Mouse (Mus musculus): ENCODE results near the gene Nek10. TPM values are rescaled to one million over a fixed set of nuclear protein-coding genes. Genes with fewer than 3 reads are reported as not detected.

Gene Nek10
- total and polyA plus RNA-seq, 3 experiments: 0.01 to 0.04 TPM; not detected in 1

DNA sequence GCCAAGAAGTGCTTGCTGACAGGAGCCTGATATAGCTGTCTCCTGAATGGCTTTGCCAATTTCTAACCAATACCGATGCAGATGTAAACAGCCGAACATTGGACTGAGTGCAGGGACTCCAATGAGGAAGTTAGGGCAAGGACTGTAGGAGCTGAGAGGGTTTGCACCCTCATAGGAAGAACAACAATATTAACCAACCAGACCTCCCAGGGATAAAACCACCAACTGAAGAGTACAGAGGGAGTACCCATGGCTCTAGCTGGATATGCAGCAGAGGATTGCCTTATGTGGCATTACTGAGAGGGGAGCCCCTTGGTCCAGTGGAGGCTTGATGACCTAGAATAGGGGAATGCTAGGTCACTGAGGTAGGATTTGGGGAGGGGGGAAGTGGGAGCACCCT lies 92.1 kb downstream of the Nek10 start:
- in situ Hi-C loops (cut with MboI; ENCODE audit: low pct_ligation_motif_present, low pct_unique_long_range_greater_than_20kb, low sequenced_read_pairs) (loop anchor here (25.0 kb wide), 1 partner anchor 92 kb away; no protein-coding TSS in a partner anchor), dilution Hi-C loops (cut with MboI; ENCODE audit: extremely low pct_ligation_motif_present, extremely low pct_unique_long_range_greater_than_20kb, low sequenced_read_pairs) (no loop called here)
- TF ChIP-seq MXI1 (IDR thresholded peaks at IDR 0.05; ENCODE audit: low read depth, low read length): no peak
- TF ChIP-seq SIN3A (IDR thresholded peaks at IDR 0.05; ENCODE audit: low read length): no peak
- no peak for TF ChIP-seq TCF12 (IDR thresholded peaks at IDR 0.05; ENCODE audit: low read depth, low read length)
- TF ChIP-seq CHD2 (IDR thresholded peaks at IDR 0.05; ENCODE audit: low read length): no peak
- no peak for TF ChIP-seq JUND (conservative IDR thresholded peaks at IDR 0.05; ENCODE audit: low read depth, low read length)
- no peak for TF ChIP-seq MAZ (IDR thresholded peaks at IDR 0.05; ENCODE audit: low read depth, low read length)
- TF ChIP-seq E2F4 (IDR thresholded peaks at IDR 0.05; ENCODE audit: insufficient replicate concordance, low read depth, low read length): no peak
- no peak for TF ChIP-seq BHLHE40 (IDR thresholded peaks at IDR 0.05; ENCODE audit: low read depth, low read length)
- TF ChIP-seq ELF1 (IDR thresholded peaks at IDR 0.05; ENCODE audit: low read depth, low read length): no peak
- no peak for TF ChIP-seq CHD1 (IDR thresholded peaks at IDR 0.05; ENCODE audit: low read depth, low read length)
- no peak for TF ChIP-seq ZC3H11A (IDR thresholded peaks at IDR 0.05; ENCODE audit: low read depth, low read length)
- TF ChIP-seq MAFK (IDR thresholded peaks at IDR 0.05; ENCODE audit: insufficient replicate concordance, low read length): no peak
- TF ChIP-seq MAX (IDR thresholded peaks at IDR 0.05; ENCODE audit: low read length): no peak
- no peak for TF ChIP-seq ZKSCAN1 (IDR thresholded peaks at IDR 0.05; ENCODE audit: borderline replicate concordance, low read depth, low read length)
- TF ChIP-seq USF2 (conservative IDR thresholded peaks at IDR 0.05; ENCODE audit: low read depth, low read length): no peak
- no peak for TF ChIP-seq RAD21 (IDR thresholded peaks at IDR 0.05; ENCODE audit: low read depth, low read length)
- no peak for TF ChIP-seq EP300 (IDR thresholded peaks at IDR 0.05; ENCODE audit: low read length)
- no peak for TF ChIP-seq HCFC1 (IDR thresholded peaks at IDR 0.05; ENCODE audit: low read depth, low read length)
- no peak for TF ChIP-seq POLR2AphosphoS2 (IDR thresholded peaks at IDR 0.05; ENCODE audit: low read depth, low read length)
- no peak for TF ChIP-seq ZMIZ1 (IDR thresholded peaks at IDR 0.05; ENCODE audit: low read depth, low read length)

GRCm38 (mm10) chr14:14896399-14897136 lies 93.4 kb downstream of the Nek10 start:
- no peak for DNase-seq (ENCODE audit: extremely low read depth)
- H3K4me2 ChIP-seq (ENCODE audit: insufficient read depth, low read depth, poor library complexity, severe bottlenecking): no peak overlapping the region
- in situ Hi-C loops (cut with MboI; ENCODE audit: low pct_ligation_motif_present, low pct_unique_long_range_greater_than_20kb, low sequenced_read_pairs) (loop anchor here (25.0 kb wide), 1 partner anchor 91 kb away; no protein-coding TSS in a partner anchor), dilution Hi-C loops (cut with MboI; ENCODE audit: extremely low pct_ligation_motif_present, extremely low pct_unique_long_range_greater_than_20kb, low sequenced_read_pairs) (no loop called here)
- no peak overlapping the region for H3K9ac ChIP-seq (ENCODE audit: insufficient read depth, low read depth)
- H3K27ac ChIP-seq (ENCODE audit: insufficient read depth, low read depth): no peak overlapping the region
- TF ChIP-seq PAX5 (IDR thresholded peaks at IDR 0.05; ENCODE audit: low read length) (no peak), NELFE (IDR thresholded peaks at IDR 0.05; ENCODE audit: low read depth, low read length) (no peak), CHD2 (IDR thresholded peaks at IDR 0.05; ENCODE audit: low read length) (no peak), USF1 (IDR thresholded peaks at IDR 0.05; ENCODE audit: low read depth, low read length) (no peak), JUND (conservative IDR thresholded peaks at IDR 0.05; ENCODE audit: low read depth, low read length) (no peak), RCOR1 (conservative IDR thresholded peaks at IDR 0.05; ENCODE audit: low read depth, low read length) (no peak), ZC3H11A (IDR thresholded peaks at IDR 0.05; ENCODE audit: low read depth, low read length) (no peak), MYC (IDR thresholded peaks at IDR 0.05; ENCODE audit: low read depth, low read length) (no peak), ZNF384 (IDR thresholded peaks at IDR 0.05; ENCODE audit: low read depth, low read length) (no peak)
- H3K27me3 ChIP-seq (replicated peaks): no peaks in the 10 kb centered on the region
- H3K9me3 ChIP-seq (replicated peaks; ENCODE audit: low read length): no peaks in the 10 kb centered on the region
- no peaks in the 10 kb centered on the region for H3K79me2 ChIP-seq (replicated peaks; ENCODE audit: control insufficient read depth, extremely low read depth, insufficient read depth, poor library complexity, severe bottlenecking)
- 0 out of 4 replicates have a peak, but pooled peaks cover 0 to 3% of the 10 kb centered on the region in 2 experiments for H3K4me1 ChIP-seq (ENCODE audit: control insufficient read depth in 1 of 2, insufficient read depth in 2 of 2)
- no peak overlapping the region for H3K4me3 ChIP-seq (replicated peaks in 1 of 3; ENCODE audit: low read depth in 2 of 3, low read length in 2 of 3, poor library complexity in 1 of 3)
- no peaks in the 10 kb centered on the region for H3K36me3 ChIP-seq (replicated peaks in 1 of 2; ENCODE audit: control insufficient read depth in 1 of 2, insufficient read depth in 1 of 2, low read length in 1 of 2)

More for the DNA sequence above, 92.1 kb downstream of the Nek10 start:
- H3K79me2 ChIP-seq (replicated peaks; ENCODE audit: control insufficient read depth, extremely low read depth, insufficient read depth, poor library complexity, severe bottlenecking): no peaks in the 10 kb centered on the region
- H3K27ac ChIP-seq (ENCODE audit: insufficient read depth, low read depth): no peak overlapping the region
- H3K4me3 ChIP-seq (replicated peaks in 1 of 3; ENCODE audit: low read depth in 2 of 3, low read length in 2 of 3, poor library complexity in 1 of 3): no peak overlapping the region
- H3K4me1 ChIP-seq (ENCODE audit: control insufficient read depth in 1 of 2, insufficient read depth in 2 of 2): 0 out of 4 replicates have a peak, but pooled peaks cover 0 to 3% of the 10 kb centered on the region in 2 experiments
- H3K9me3 ChIP-seq (replicated peaks; ENCODE audit: low read length): no peaks in the 10 kb centered on the region
- no peak for DNase-seq (ENCODE audit: extremely low read depth)
- H3K36me3 ChIP-seq (replicated peaks in 1 of 2; ENCODE audit: control insufficient read depth in 1 of 2, insufficient read depth in 1 of 2, low read length in 1 of 2): no peaks in the 10 kb centered on the region
- H3K4me2 ChIP-seq (ENCODE audit: insufficient read depth, low read depth, poor library complexity, severe bottlenecking): no peak overlapping the region
- H3K9ac ChIP-seq (ENCODE audit: insufficient read depth, low read depth): no peak overlapping the region
- H3K27me3 ChIP-seq (replicated peaks): no peaks in the 10 kb centered on the region
